Mouse (Mus musculus): ENCODE measurements around the gene Izumo4.

Gene Izumo4

GRCm38 (mm10) chr10:80669737-80670485, 32.1 kb upstream of the Izumo4 start:
- peak; percentile 95 to 97 for DNase-seq

GRCm38 (mm10) chr10:80670531-80670930, 31.5 kb upstream of the Izumo4 start:
- no peak for DNase-seq

- no peak for DNase-seq
Observed at GRCm38 (mm10) chr10:80671251-80671650, 30.7 kb upstream of the Izumo4 start.

- DNase-seq, result peak; percentile 32 to 77
Observed at GRCm38 (mm10) chr10:80671936-80672690, 29.9 kb upstream of the Izumo4 start.

- no peak for DNase-seq
Observed at GRCm38 (mm10) chr10:80673690-80674089, 28.3 kb upstream of the Izumo4 start.

GRCm38 (mm10) chr10:80674161-80674711, 27.7 kb upstream of the Izumo4 start:
- peak; percentile 67 to 91 for DNase-seq

- peak in 1 of 2 experiments; percentile 40 for DNase-seq
Observed at GRCm38 (mm10) chr10:80674851-80675404, 27.1 kb upstream of the Izumo4 start.

- DNase-seq, result peak in 1 of 2 experiments; percentile 62
Observed at GRCm38 (mm10) chr10:80675405-80676197, 26.4 kb upstream of the Izumo4 start.

- peak; percentile 99 to 100 for DNase-seq
Observed at GRCm38 (mm10) chr10:80676198-80676928, 25.6 kb upstream of the Izumo4 start.

- peak in 1 of 2 experiments; percentile 44 for DNase-seq
Observed at GRCm38 (mm10) chr10:80677128-80677875, 24.7 kb upstream of the Izumo4 start.

GRCm38 (mm10) chr10:80677942-80678436, 24.0 kb upstream of the Izumo4 start, which contains the start of gene Mknk2:
Mknk2 (minus strand) TSS chr10:80678112.
- DNase-seq, result peak; percentile 99 to 100

- peak; percentile 74 to 83 for DNase-seq
Observed at GRCm38 (mm10) chr10:80678601-80679377, 23.2 kb upstream of the Izumo4 start.

- DNase-seq, result peak in 1 of 2 experiments; percentile 76
Observed at GRCm38 (mm10) chr10:80679556-80680259, 22.3 kb upstream of the Izumo4 start.

- DNase-seq, result no peak
Observed at GRCm38 (mm10) chr10:80680260-80680696, 21.7 kb upstream of the Izumo4 start.

- no peak for DNase-seq
Observed at GRCm38 (mm10) chr10:80682003-80682402, 20.0 kb upstream of the Izumo4 start.

GRCm38 (mm10) chr10:80683647-80684046, 18.3 kb upstream of the Izumo4 start:
- DNase-seq, result no peak

GRCm38 (mm10) chr10:80684214-80684613, 17.8 kb upstream of the Izumo4 start:
- peak; percentile 85 to 86 for DNase-seq

GRCm38 (mm10) chr10:80684984-80685383, 17.0 kb upstream of the Izumo4 start:
- DNase-seq, result no peak

GRCm38 (mm10) chr10:80686617-80687016, 15.4 kb upstream of the Izumo4 start:
- no peak for DNase-seq
